Mouse (Mus musculus) stomach, embryonic 16.5 days (tissue): ENCODE data around the gene Lrguk. TPM values are rescaled to one million over a fixed set of nuclear protein-coding genes. Genes with fewer than 3 reads are reported as not detected.

ENCODE experiments used
- ATAC-seq: fragments of 200-750 bp; cut with Nextera tagmentation; 2 replicates; pipeline ENCODE4 v1.8.0; 2017; ENCODE audit warnings: moderate number of reproducible peaks, moderate TSS enrichment; ENCODE audit not compliant: insufficient read depth, low FRiP score
- H3K27ac ChIP-seq: fragments of 300-500 bp; sonication (generic); 2 replicates; pipeline ENCODE4 v1.5.1; 2014; ENCODE audit warnings: low read length
- H3K27me3 ChIP-seq: fragments of 300-500 bp; sonication (generic); 2 replicates; pipeline ENCODE4 v1.6.1; 2014; ENCODE audit warnings: low read length, control low read depth, mixed read lengths; ENCODE audit not compliant: control insufficient read depth, insufficient read depth
- H3K36me3 ChIP-seq: fragments of 300-500 bp; sonication (generic); 2 replicates; pipeline ENCODE4 v1.6.1; 2014; ENCODE audit warnings: low read length; ENCODE audit not compliant: control insufficient read depth, insufficient read depth
- H3K4me1 ChIP-seq: fragments of 300-500 bp; sonication (generic); 2 replicates; pipeline ENCODE4 v1.6.1; 2014; ENCODE audit warnings: low read length, control low read depth, mixed read lengths; ENCODE audit not compliant: control insufficient read depth, insufficient read depth
- H3K4me2 ChIP-seq: fragments of 300-500 bp; sonication (generic); 2 replicates; pipeline ENCODE4 v1.6.1; 2014; ENCODE audit warnings: low read depth, low read length, mixed read lengths
- H3K4me3 ChIP-seq: fragments of 300-500 bp; sonication (generic); replicated peaks from 2 replicates; pipeline ENCODE4 v1.5.1; 2014; ENCODE audit warnings: mild to moderate bottlenecking, low read length
- H3K9ac ChIP-seq: fragments of 300-500 bp; sonication (generic); 2 replicates; pipeline ENCODE4 v1.6.1; 2014; ENCODE audit warnings: low read length
- H3K9me3 ChIP-seq: fragments of 300-500 bp; sonication (generic); replicated peaks from 2 replicates; pipeline ENCODE4 v1.6.1; 2016; ENCODE audit warnings: low read length, control low read depth; ENCODE audit not compliant: control insufficient read depth
- WGBS: fragments of 180-500 bp; shearing (Covaris S2); extraction: QIAGEN DNeasy Blood & Tissue Kit; methylation state at CpG from one replicate; pipeline ENCODE4 v1.1.7; 2014; 5-methylcytosine and 5-hydroxymethylcytosine counted together
- polyA plus RNA-seq: library from polyadenylated mRNA; unstranded; fragments of >200 nt; fragmentation: Nextera tagmentation; extraction: Ambion mirVana; gene quantifications from 2 replicates; pipeline ENCODE4 v1.2.1, GENCODE M21; 2015

Lrguk gene
- polyA plus RNA-seq, 1 experiment from 2014 or later: 0.44 TPM

DNA sequence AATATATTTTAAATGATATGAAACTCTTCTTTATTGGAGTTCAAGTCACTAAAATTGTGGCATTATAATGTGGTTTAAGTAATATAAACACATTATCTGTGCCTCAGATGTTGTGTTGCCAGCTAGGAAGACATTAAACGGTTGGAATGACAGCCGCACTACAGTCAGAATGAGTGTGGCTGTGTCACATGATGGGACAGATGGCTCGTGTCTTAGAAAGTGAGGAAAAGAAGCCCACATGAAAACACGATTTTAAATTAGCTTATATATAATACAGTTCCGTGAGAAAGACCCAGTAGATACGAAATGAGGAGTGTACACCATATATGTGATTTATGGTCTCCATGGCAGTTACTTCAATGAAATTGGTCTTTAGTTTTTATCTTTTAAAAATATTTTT, 82.2 kb downstream of the Lrguk start:
- no peak overlapping the region for H3K4me3 ChIP-seq
- no peaks in the 10 kb centered on the region for H3K36me3 ChIP-seq
- no peak overlapping the region for H3K27ac ChIP-seq
- H3K9ac ChIP-seq: no peak overlapping the region
- no peak for ATAC-seq
- no peaks in the 10 kb centered on the region for H3K4me1 ChIP-seq
- H3K4me2 ChIP-seq: no peak overlapping the region
- WGBS: 72% methylated on average over 6 of the region's 6 CpGs
- no peaks in the 10 kb centered on the region for H3K9me3 ChIP-seq
- no peaks in the 10 kb centered on the region for H3K27me3 ChIP-seq

DNA sequence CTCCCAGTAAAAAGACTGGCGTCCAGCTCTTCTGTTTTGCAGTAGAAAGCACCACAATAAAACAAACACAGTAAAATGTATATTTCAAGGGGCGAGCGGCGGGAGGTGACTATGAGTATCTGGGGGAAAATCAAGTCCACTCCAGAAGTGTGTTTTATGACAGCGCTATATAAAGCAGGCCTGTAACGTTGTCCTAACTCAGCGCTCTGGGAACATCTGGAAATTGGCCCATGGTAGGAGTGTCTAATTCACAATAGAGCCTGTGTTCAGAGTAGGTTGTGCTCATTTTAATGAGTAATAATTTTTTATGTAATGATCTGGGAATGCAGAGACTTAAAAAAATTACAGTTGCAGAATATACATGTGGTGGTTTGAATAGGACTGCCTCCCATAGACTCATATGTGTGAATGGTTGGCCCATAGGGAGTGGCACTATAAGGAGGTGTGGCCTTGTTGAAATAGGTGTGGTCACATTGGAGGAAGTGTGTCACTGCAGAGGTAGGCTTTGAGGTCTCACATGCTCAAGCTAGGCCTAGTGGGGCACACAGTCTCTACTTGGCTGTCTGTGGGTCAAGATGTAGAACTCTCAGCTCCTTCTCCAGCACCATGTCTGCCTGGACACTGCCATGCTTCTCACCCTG, 87.7 kb downstream of the Lrguk start:
- H3K27ac ChIP-seq: no peak overlapping the region
- H3K4me2 ChIP-seq: no peak overlapping the region

DNA sequence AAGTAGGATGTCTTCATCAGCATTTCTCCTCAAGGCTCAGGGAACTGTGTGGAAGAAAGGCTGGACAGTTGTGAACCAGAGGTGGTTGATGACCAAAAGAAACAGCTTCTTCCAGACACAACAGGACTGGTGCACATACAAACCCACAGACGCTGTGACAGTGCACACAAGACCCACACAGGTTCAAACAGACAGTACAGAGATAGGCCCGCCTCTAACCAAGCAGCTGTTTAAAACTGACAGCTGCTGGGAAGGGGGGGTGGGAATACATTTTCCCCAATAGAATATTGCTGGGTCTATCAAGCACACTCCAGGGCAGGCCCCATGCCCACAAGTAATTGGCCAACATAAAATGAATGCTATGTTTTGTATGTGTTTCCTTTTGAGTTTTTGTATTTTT, 95.2 kb downstream of the Lrguk start:
- Histone ChIP-seq H3K27me3 (no peaks in the 10 kb centered on the region), H3K4me3 (no peak overlapping the region), H3K36me3 (no peaks in the 10 kb centered on the region), H3K9me3 (no peaks in the 10 kb centered on the region), H3K9ac (no peak overlapping the region), H3K27ac (no peak overlapping the region), H3K4me2 (no peak overlapping the region), H3K4me1 (no peaks in the 10 kb centered on the region)
- WGBS: 75% methylated on average over 2 of the region's 2 CpGs
- ATAC-seq: no peak

More for the DNA sequence above, 87.7 kb downstream of the Lrguk start:
- no peaks in the 10 kb centered on the region for H3K27me3 ChIP-seq
- no peaks in the 10 kb centered on the region for H3K4me1 ChIP-seq
- 80% methylated on average over 7 of the region's 7 CpGs for WGBS
- no peak for ATAC-seq
- no peak overlapping the region for H3K4me3 ChIP-seq
- H3K9me3 ChIP-seq: no peaks in the 10 kb centered on the region
- no peaks in the 10 kb centered on the region for H3K36me3 ChIP-seq
- no peak overlapping the region for H3K9ac ChIP-seq

DNA sequence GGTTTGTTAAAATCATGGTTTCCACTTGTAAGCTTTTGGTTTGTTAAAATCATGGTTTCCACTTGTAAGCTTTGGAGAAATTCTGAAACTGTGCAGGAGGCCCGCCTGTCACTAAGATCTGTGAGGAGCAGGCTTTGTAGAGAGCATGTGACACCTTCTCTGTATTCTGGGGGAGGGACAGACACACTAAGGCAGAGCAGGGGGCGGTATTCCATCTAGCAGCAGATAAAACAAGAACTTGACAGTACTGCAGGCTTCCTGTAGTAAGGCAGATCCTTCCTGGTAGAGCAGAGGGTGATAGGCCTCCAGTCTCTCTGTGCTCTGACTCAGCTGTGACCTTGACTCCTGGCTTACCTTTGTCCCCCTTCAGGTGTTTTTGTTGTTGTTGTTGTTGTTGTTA, 100.0 kb downstream of the Lrguk start:
- H3K9ac ChIP-seq: no peak overlapping the region
- 63% methylated on average over 2 of the region's 2 CpGs for WGBS
- no peaks in the 10 kb centered on the region for H3K4me1 ChIP-seq
- H3K36me3 ChIP-seq: no peaks in the 10 kb centered on the region
- no peaks in the 10 kb centered on the region for H3K27me3 ChIP-seq
- no peaks in the 10 kb centered on the region for H3K9me3 ChIP-seq
- H3K4me3 ChIP-seq: no peak overlapping the region
- no peak overlapping the region for H3K27ac ChIP-seq
- no peak overlapping the region for H3K4me2 ChIP-seq
- no peak for ATAC-seq

DNA sequence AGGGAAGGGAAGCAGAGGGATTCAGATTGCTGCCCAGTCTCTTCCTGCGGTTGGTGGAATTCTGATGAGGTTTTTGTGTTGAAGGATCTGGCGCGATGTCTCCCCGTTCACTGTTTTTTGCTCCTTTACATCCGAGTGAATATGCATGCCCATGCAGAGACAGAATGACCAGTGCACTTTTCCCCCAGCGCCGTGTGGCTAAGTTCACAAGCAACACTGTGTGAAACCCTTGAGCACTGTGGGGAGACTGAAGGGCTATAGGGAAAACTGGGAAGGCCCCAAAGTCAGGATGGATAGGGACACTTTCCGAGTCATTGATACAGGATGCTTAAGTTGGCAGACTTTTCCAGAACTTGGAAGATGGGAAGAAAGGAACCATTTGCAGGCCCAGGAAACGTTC, 103.1 kb downstream of the Lrguk start:
- Histone ChIP-seq H3K27ac (no peak overlapping the region), H3K36me3 (no peaks in the 10 kb centered on the region), H3K4me3 (no peak overlapping the region), H3K4me1 (no peaks in the 10 kb centered on the region), H3K9ac (no peak overlapping the region), H3K4me2 (no peak overlapping the region), H3K9me3 (no peaks in the 10 kb centered on the region), H3K27me3 (no peaks in the 10 kb centered on the region)
- 92% methylated on average over 9 of the region's 9 CpGs for WGBS
- ATAC-seq: no peak

DNA sequence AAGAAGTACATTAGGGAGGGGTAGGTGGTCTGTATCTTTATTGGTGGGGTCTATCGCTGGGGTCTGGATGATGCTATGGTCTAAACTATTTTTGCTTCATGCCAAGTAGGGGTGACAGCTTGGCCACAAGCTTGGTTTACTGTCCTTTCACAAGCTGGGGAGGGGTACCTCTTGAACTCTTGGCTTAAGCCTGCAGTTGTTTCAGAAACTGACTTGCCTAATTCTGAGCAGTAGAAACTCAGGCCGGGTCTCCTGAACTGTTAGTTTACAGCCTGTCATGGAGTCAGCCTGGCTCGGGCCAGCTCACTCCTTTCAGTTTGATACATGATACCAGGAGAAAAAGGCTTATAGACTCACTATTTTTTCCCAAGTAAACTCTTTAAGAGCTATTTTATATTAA, 109.1 kb downstream of the Lrguk start:
- no peak overlapping the region for H3K4me3 ChIP-seq
- H3K4me2 ChIP-seq: no peak overlapping the region
- WGBS: 68% methylated on average over 3 of the region's 3 CpGs
- H3K36me3 ChIP-seq: no peaks in the 10 kb centered on the region
- H3K4me1 ChIP-seq: no peaks in the 10 kb centered on the region
- H3K27me3 ChIP-seq: no peaks in the 10 kb centered on the region
- H3K27ac ChIP-seq: no peak overlapping the region
- no peaks in the 10 kb centered on the region for H3K9me3 ChIP-seq
- no peak overlapping the region for H3K9ac ChIP-seq
- ATAC-seq: no peak

DNA sequence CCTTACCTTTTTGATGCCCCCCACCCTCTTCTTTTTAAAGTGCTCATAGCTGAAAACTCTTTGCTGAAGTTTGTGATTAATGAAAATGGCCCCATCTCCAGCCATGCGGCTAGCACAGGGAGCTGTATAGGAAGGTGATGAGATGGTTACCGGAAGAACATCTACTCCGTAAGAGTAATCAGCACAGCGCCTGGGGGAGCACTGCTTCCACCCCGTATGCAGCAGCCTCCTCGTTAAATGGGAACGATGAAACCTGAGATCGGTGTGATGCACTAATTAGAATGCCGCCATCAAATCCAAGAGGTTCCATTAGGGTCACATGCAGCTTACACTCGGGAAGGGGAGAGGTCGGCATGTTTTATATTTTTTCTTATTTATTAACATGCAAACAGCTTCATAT, 113.7 kb downstream of the Lrguk start:
- no peak overlapping the region for H3K9ac ChIP-seq
- H3K27me3 ChIP-seq: no peaks in the 10 kb centered on the region
- H3K36me3 ChIP-seq: no peaks in the 10 kb centered on the region
- no peak for ATAC-seq
- no peak overlapping the region for H3K4me2 ChIP-seq
- no peaks in the 10 kb centered on the region for H3K4me1 ChIP-seq
- H3K4me3 ChIP-seq: no peak overlapping the region
- WGBS: 69% methylated on average over 11 of the region's 11 CpGs
- no peaks in the 10 kb centered on the region for H3K9me3 ChIP-seq
- no peak overlapping the region for H3K27ac ChIP-seq

DNA sequence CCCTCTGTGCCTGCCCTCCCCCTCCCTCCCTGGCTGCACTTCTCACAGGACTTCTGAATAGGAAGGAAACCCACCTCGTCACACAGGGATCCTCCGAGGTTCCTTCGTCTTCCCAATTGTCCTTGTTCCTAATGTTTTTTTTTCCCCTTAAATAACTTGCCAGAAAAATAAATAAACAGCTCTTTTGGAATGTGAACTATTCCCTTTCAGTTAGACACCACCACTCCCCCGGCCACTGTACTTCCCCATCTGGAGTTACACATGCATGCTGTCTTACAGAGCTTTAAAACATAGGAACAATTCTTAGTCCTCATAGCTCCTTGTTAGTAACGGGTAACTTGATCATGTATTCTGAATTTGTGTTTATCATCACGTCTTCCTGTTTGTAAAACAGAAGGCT, 116.8 kb downstream of the Lrguk start:
- Histone ChIP-seq H3K4me3 (no peak overlapping the region), H3K27ac (peak overlapping the region; percentile 26; the same call in 1 of the 2 replicates), H3K36me3 (no peaks in the 10 kb centered on the region), H3K9ac (no peak overlapping the region), H3K4me2 (no peak overlapping the region), H3K27me3 (no peaks in the 10 kb centered on the region), H3K4me1 (no peaks in the 10 kb centered on the region), H3K9me3 (no peaks in the 10 kb centered on the region)
- WGBS: 52% methylated on average over 6 of the region's 6 CpGs
- ATAC-seq: no peak

DNA sequence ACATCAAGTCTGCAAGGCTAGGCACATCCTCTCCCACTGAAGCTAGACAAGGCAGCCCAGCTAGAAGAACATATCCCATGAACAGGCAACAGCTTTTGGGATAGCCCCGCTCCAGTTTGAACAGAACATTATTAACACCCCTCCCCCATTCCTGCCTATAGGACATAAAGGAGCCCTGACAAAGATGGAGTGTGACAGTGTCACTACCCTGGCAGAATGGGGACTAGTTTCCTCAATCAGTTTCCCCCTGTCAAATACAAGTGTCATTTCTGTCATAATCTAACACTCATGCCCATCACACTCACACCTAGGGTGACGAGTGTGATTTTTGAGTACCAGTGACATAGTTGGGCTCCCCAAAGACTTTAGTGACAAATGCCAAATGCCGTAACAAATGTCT, 118.8 kb downstream of the Lrguk start:
- Histone ChIP-seq H3K4me1 (peaks cover 7% of the 10 kb centered on the region), H3K27me3 (no peaks in the 10 kb centered on the region), H3K9me3 (no peaks in the 10 kb centered on the region), H3K4me2 (no peak overlapping the region), H3K4me3 (no peak overlapping the region), H3K27ac (no peak overlapping the region), H3K36me3 (no peaks in the 10 kb centered on the region), H3K9ac (no peak overlapping the region)
- ATAC-seq: no peak
- WGBS: 83% methylated on average over 3 of the region's 3 CpGs

DNA sequence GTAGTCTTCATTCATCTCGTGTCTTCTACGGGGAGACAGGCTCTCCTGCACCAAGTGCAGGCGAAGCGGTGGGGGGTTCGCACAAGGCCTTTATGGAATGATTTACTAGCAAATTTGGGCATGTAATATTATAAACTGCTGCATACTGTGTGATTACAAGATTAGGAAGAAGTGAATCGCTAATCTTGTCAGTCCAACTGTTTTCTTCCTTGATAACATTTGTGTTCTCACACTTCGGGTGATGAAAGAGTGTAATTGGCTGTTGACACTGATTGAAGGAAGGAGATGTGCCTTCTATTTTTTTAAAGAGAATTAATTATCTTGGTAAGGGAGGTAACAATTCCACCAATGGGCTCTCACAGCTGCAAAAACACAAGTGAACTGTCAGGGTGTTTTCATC, 119.4 kb downstream of the Lrguk start:
- no peaks in the 10 kb centered on the region for H3K36me3 ChIP-seq
- no peak overlapping the region for H3K4me2 ChIP-seq
- no peak overlapping the region for H3K27ac ChIP-seq
- H3K27me3 ChIP-seq: no peaks in the 10 kb centered on the region
- no peak overlapping the region for H3K9ac ChIP-seq
- no peaks in the 10 kb centered on the region for H3K9me3 ChIP-seq
- WGBS: 73% methylated on average over 7 of the region's 7 CpGs
- H3K4me3 ChIP-seq: no peak overlapping the region
- peaks cover 13% of the 10 kb centered on the region for H3K4me1 ChIP-seq
- no peak for ATAC-seq
